Mouse (Mus musculus) heart, adult 9 months (tissue): ENCODE measurements around the gene Kcna7.

Experiments
- DNase-seq, 2 experiments: peaks; one replicate each; pipeline ENCODE4 v3.0.0; 2022; ENCODE audit warnings: low spot score in 2 of 2

The Kcna7 gene

GRCm38 (mm10) chr7:45458748-45459563 lies 53.5 kb downstream of the Kcna7 start:
- peak; percentile 81 to 86 for DNase-seq
